Mouse (Mus musculus): ENCODE measurements around the gene Pde6g.

- TF ChIP-seq CTCF (IDR thresholded peaks at IDR 0.05; ENCODE audit: low read depth, low read length) (no peak), GATA2 (IDR thresholded peaks at IDR 0.05; ENCODE audit: borderline replicate concordance, low read depth, low read length) (no peak), GATA1 (IDR thresholded peaks at IDR 0.05; ENCODE audit: borderline replicate concordance, low read length) (no peak), TAL1 (conservative IDR thresholded peaks at IDR 0.05; ENCODE audit: low read depth, low read length) (no peak)
Observed at GRCm38 (mm10) chr11:120499894-120500293, 46.6 kb upstream of the Pde6g start.
